Mouse (Mus musculus) kidney, postnatal 0 days (tissue): ENCODE results near the gene Cmtm3. TPM values are rescaled to one million over a fixed set of nuclear protein-coding genes. Genes with fewer than 3 reads are reported as not detected.
A peak's percentile ranks its signal among the peaks of the same experiment; 100 is the strongest.

Experiments
- ATAC-seq: fragments of 200-750 bp; cut with Nextera tagmentation; replicated peaks from 2 replicates; pipeline ENCODE4 v1.8.0; 2017; ENCODE audit warnings: low read depth, moderate number of reproducible peaks, moderate TSS enrichment, moderate library complexity; ENCODE audit not compliant: low FRiP score
- DNase-seq: peaks from one replicate; pipeline ENCODE4 v3.0.0-alpha.2; 2016; ENCODE audit warnings: low spot score
- H3K27ac ChIP-seq: fragments of 300-500 bp; sonication (generic); 2 replicates; pipeline ENCODE4 v1.5.1; 2014; ENCODE audit warnings: mild to moderate bottlenecking
- H3K27me3 ChIP-seq: fragments of 300-500 bp; sonication (generic); 2 replicates; pipeline ENCODE4 v1.6.1; 2014; ENCODE audit warnings: low read length, mixed read lengths; ENCODE audit not compliant: insufficient read depth
- H3K36me3 ChIP-seq: fragments of 300-500 bp; sonication (generic); 2 replicates; pipeline ENCODE4 v1.6.1; 2014; ENCODE audit warnings: low read length, mixed read lengths; ENCODE audit not compliant: insufficient read depth
- H3K4me1 ChIP-seq: fragments of 300-500 bp; sonication (generic); replicated peaks from 2 replicates; pipeline ENCODE4 v1.6.1; 2014; ENCODE audit warnings: antibody characterized with exemption, low read length, mixed read lengths; ENCODE audit not compliant: insufficient read depth
- H3K4me2 ChIP-seq: fragments of 300-500 bp; sonication (generic); 2 replicates; pipeline ENCODE4 v1.6.1; 2014; ENCODE audit warnings: mild to moderate bottlenecking, low read length, moderate library complexity, mixed read lengths
- H3K4me3 ChIP-seq: fragments of 300-500 bp; sonication (generic); replicated peaks from 2 replicates; pipeline ENCODE4 v1.5.1; 2014; ENCODE audit warnings: low read depth, low read length
- H3K9ac ChIP-seq: fragments of 300-500 bp; sonication (generic); 2 replicates; pipeline ENCODE4 v1.6.1; 2014; ENCODE audit warnings: low read depth, low read length
- H3K9me3 ChIP-seq: fragments of 300-500 bp; sonication (generic); replicated peaks from 2 replicates; pipeline ENCODE4 v1.6.1; 2016; ENCODE audit warnings: low read length, inconsistent platforms, mixed read lengths
- CTCF ChIP-seq: IDR thresholded peaks from 2 replicates; pipeline ENCODE4 v1.5.1; 2016; ENCODE audit warnings: antibody characterized with exemption, low read depth, mild to moderate bottlenecking, moderate library complexity
- WGBS: fragments of 180-500 bp; shearing (Covaris S2); extraction: QIAGEN DNeasy Blood & Tissue Kit; methylation state at CpG from one replicate; pipeline ENCODE4 v1.1.7; 2014; 5-methylcytosine and 5-hydroxymethylcytosine counted together
- polyA plus RNA-seq: library from polyadenylated mRNA; unstranded; fragments of >200 nt; fragmentation: Nextera tagmentation; extraction: Ambion mirVana; gene quantifications from 2 replicates; pipeline ENCODE4 v1.2.1, GENCODE M21; 2015

The Cmtm3 gene
- polyA plus RNA-seq, 1 experiment from 2014 or later, result 125 TPM

DNA sequence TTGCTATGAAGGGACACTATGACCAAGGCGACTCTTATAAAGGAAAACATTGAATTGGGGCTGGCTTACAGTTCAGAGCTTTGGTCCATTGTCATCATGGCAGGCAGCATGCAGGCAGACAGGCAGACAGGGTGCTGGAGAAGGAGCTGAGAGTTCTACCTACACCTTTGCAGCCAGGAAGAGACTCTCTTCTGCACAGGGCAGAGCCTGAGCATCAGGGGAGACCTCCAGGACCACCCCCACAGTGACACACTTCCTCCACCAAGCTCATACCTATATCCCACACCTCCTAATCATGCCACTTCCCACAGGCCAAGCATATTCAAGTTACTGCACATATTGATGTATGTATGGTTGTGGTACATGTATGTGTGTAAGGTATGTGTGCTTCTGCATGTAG lies 2.4 kb upstream of the Cmtm3 start:
- Histone ChIP-seq H3K4me2 (no peak overlapping the region), H3K4me1 (0 out of 2 replicates have a peak, but pooled peaks cover 10% of the 10 kb centered on the region), H3K27ac (no peak overlapping the region), H3K27me3 (no peaks in the 10 kb centered on the region), H3K9me3 (no peaks in the 10 kb centered on the region), H3K36me3 (no peaks in the 10 kb centered on the region), H3K9ac (no peak overlapping the region), H3K4me3 (no peak overlapping the region)
- no peak for TF ChIP-seq CTCF
- DNase-seq, result no peak
- 94% methylated on average over 1 of the region's 1 CpGs for WGBS
- no peak for ATAC-seq

DNA sequence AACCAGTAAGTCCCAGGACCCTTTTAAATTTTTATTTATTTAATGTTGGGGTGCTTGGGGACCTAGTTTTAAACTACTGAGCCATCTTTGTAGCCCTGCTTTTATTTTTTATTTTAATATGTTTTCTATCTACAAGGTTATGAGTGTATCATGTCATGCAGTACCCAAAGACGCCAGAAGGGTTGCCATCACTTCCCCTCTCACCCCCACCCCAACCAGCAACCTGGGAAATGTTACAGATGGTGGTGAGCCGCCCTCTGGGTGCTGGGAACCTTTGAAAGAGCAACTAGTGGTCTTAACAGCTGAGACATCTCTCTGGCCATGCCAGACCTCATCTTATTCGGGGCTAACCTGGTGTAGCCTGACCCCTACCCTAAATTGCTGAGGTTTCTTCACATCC lies 1.3 kb upstream of the Cmtm3 start:
- H3K4me1 ChIP-seq, result 0 out of 2 replicates have a peak, but pooled peaks cover 12% of the 10 kb centered on the region
- no peaks in the 10 kb centered on the region for H3K36me3 ChIP-seq
- H3K9me3 ChIP-seq, result no peaks in the 10 kb centered on the region
- no peak overlapping the region for H3K4me2 ChIP-seq
- no peak overlapping the region for H3K4me3 ChIP-seq
- DNase-seq, result no peak
- no peaks in the 10 kb centered on the region for H3K27me3 ChIP-seq
- no peak overlapping the region for H3K9ac ChIP-seq
- H3K27ac ChIP-seq, result no peak overlapping the region
- no peak for ATAC-seq
- WGBS, result 54% methylated on average over 3 of the region's 3 CpGs
- TF ChIP-seq CTCF, result no peak

DNA sequence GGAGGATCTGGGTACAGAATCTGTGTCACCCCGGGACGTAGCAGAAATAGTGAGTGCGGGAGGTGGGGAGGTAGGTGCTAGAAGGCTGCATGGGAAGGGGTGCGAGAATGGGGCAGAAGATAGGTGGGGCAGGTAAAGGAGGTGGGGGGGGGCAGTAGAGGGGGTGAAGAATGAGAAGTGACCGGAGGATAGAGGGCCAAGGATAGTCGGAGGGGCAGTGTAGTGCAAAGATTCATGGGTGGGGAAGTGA lies 698 bp downstream of the Cmtm3 start:
- peak overlapping the region; percentile 87 for H3K4me2 ChIP-seq
- ATAC-seq, result 0 out of 2 replicates have a peak, but pooled peaks have one; percentile 1
- no peak for TF ChIP-seq CTCF

DNA sequence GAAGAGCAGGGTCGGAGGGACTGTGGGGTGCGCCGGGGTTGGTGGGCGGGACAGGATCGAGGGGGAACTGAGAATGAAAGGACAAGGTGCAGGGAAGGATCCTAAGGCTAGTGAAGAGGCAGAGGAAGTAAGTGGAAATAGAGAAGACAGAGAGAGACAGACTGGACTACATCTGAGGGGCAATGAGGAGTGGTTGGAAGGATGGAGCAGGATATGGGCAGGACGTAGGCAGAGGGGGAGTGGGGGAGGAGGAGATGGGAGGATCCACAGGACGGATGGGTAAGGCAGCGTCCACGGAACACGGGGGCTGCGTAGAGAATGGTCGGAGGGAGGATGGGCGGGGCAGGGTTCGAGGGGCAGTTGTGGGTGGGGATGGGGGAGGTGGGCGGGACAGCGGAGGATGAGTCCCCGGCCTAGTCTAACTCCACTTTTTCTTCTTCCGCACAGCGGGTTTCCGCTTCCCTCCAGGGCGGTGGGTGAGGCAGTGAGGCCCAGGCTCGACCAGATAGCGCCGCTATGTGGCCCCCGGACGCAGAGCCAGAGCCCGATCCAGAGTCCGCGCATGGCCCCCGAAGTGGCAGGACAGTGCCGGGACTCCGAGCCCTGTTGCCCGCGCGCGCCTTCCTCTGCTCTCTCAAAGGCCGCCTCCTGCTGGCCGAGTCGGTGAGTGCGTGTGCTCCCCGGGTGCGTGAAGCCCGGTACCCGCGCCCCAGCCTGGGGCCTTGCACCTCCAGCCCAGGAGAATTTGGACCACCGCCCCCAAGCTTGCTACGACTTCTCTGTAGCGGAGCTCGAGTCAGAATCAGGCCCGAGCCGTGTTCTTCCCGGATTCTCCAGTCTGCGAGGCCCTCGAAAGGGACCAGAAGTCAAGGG lies 1.3 kb downstream of the Cmtm3 start:
- DNase-seq, result peak; percentile 91
- ATAC-seq, result peak; percentile 72
- Histone ChIP-seq H3K4me2 (peak overlapping the region; percentile 87), H3K27me3 (no peaks in the 10 kb centered on the region), H3K27ac (peak overlapping the region; percentile 90), H3K4me3 (peak overlapping the region; percentile 67), H3K9me3 (no peaks in the 10 kb centered on the region), H3K36me3 (peaks cover 3% of the 10 kb centered on the region; the same call in 1 of the 2 replicates), H3K4me1 (0 out of 2 replicates have a peak, but pooled peaks cover 12% of the 10 kb centered on the region), H3K9ac (peak overlapping the region; percentile 83)
- WGBS, result under 1% methylated on average over 47 of the region's 54 CpGs
- TF ChIP-seq CTCF, result peak; percentile 70

More for the DNA sequence above, 698 bp downstream of the Cmtm3 start:
- H3K36me3 ChIP-seq, result no peaks in the 10 kb centered on the region
- 0 out of 2 replicates have a peak, but pooled peaks cover 12% of the 10 kb centered on the region for H3K4me1 ChIP-seq
- H3K4me3 ChIP-seq, result peak overlapping the region; percentile 67
- no peaks in the 10 kb centered on the region for H3K27me3 ChIP-seq
- no peak for DNase-seq
- no peaks in the 10 kb centered on the region for H3K9me3 ChIP-seq
- WGBS, result 3% methylated on average over 6 of the region's 6 CpGs
- peak overlapping the region; percentile 83 for H3K9ac ChIP-seq
- peak overlapping the region; percentile 90; the same call in 1 of the 2 replicates for H3K27ac ChIP-seq

DNA sequence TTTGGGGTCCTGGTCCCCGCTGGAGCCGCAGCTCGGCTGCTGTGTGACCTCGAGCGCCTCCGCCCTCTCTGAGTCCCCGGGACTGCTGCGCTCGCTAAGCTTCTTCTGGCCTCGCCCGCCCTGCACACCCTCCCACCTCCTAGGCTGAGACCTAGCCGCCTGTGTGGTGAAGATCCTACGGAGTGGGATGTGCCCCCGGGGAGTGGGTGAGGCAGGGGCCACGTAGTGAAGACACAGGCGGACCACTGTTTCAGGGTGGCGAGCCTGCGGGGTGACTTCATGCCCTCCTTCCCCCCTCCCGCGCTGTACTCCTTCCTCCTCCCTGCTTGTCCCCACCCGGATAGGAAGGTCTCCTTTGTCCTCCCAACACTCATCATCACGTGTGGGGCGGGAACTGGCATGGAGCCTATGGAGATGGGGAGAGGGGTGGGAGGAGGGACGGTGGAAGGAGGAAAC lies 1.9 kb downstream of the Cmtm3 start:
- TF ChIP-seq CTCF, result no peak
- 0 out of 2 replicates have a peak, but pooled peaks cover 12% of the 10 kb centered on the region for H3K4me1 ChIP-seq

DNA sequence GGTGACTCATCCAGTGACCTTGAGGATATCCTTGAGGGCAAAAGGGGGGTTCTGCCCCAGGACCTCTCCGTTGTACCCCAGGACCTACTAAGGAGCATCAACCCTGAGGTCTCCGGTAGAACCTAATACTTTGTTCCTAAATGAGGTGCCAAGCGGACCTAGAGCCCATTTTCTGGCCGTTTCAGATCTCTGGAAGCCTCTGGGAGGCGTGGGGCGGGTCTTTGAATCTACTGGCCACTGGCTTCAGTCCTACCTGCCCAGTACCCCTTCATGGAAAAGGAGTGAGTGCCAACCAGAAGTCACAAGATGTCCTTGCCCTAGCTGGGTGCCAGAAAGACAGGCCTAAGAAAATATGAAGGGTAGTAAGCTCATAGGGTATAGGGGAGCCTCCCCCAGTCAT lies 2.5 kb downstream of the Cmtm3 start:
- Histone ChIP-seq H3K36me3 (peaks cover 7% of the 10 kb centered on the region), H3K27ac (no peak overlapping the region), H3K9me3 (no peaks in the 10 kb centered on the region), H3K4me1 (0 out of 2 replicates have a peak, but pooled peaks cover 12% of the 10 kb centered on the region), H3K27me3 (no peaks in the 10 kb centered on the region), H3K4me3 (peak overlapping the region; percentile 67), H3K4me2 (peak overlapping the region; percentile 87), H3K9ac (0 out of 2 replicates have a peak overlapping the region, but pooled peaks have one; percentile 83)
- DNase-seq (no peak), ATAC-seq (no peak)
- 40% methylated on average over 6 of the region's 6 CpGs for WGBS
- TF ChIP-seq CTCF, result no peak

More for the DNA sequence above, 1.9 kb downstream of the Cmtm3 start:
- Histone ChIP-seq H3K27ac (peak overlapping the region; percentile 90), H3K27me3 (no peaks in the 10 kb centered on the region), H3K9ac (peak overlapping the region; percentile 83), H3K36me3 (peaks cover 4% of the 10 kb centered on the region; the same call in 1 of the 2 replicates), H3K9me3 (no peaks in the 10 kb centered on the region), H3K4me3 (peak overlapping the region; percentile 67), H3K4me2 (peak overlapping the region; percentile 87)
- DNase-seq (peak; percentile 95), ATAC-seq (peak; percentile 71)
- under 1% methylated on average over 24 of the region's 24 CpGs for WGBS
